Mouse (Mus musculus) G1E (cell line): ENCODE measurements around the gene Lhfpl3.

ENCODE experiments used
- CTCF ChIP-seq: IDR thresholded peaks from 2 replicates; pipeline ENCODE4 v1.5.1; 2012; ENCODE audit warnings: low read depth, low read length, inconsistent platforms, mixed read lengths
- POLR2AphosphoS5 ChIP-seq: IDR thresholded peaks from 2 replicates; pipeline ENCODE4 v1.6.1; 2012; ENCODE audit warnings: low read depth, low read length, inconsistent platforms; ENCODE audit not compliant: insufficient replicate concordance
- TAL1 ChIP-seq: conservative IDR thresholded peaks from 2 replicates; pipeline ENCODE4 v1.6.1; 2012; ENCODE audit warnings: low read depth, low read length, inconsistent platforms, mixed read lengths

DNA sequence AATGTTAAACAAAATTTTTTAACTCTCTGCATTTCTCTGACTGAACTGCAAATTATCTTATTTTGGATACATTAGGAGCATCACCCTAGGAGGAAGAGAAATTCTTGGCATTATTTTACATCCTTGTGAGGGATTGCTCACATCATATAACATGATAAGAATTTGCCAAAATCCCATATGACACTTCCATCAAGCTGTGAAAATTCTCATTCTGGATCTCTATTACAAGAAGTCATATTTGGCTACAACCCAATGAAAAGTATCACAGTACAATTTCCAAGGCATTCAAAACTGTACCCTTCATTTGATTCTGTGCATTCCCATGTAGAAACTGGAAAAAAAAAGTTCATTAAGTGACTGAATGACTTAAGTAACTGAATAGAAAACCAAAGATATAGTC lies 180.3 kb downstream of the Lhfpl3 start:
- TF ChIP-seq CTCF (no peak), POLR2AphosphoS5 (no peak), TAL1 (no peak)
